Mouse (Mus musculus) ES-E14 (cell line): ENCODE measurements around the gene Mlst8. TPM values are rescaled to one million over a fixed set of nuclear protein-coding genes. Genes with fewer than 3 reads are reported as not detected.
"Not testable (repeated sequence)": the region's sequence is repeated elsewhere in the genome, so short reads cannot be mapped to it uniquely, and the experiment has no call there.

Experiments used
- DNase-seq: peaks from one replicate; pipeline ENCODE4 v3.0.0-alpha.2; 2013; ENCODE audit warnings: low read depth, low spot score
- H3K27ac ChIP-seq: 2 replicates; pipeline ENCODE4 v1.5.1; 2012; ENCODE audit warnings: low read depth, mild to moderate bottlenecking, low read length, moderate library complexity, mixed read lengths; ENCODE audit not compliant: poor library complexity, insufficient read depth, severe bottlenecking
- H3K36me3 ChIP-seq: 2 replicates; pipeline ENCODE4 v1.6.1; 2012; ENCODE audit warnings: mild to moderate bottlenecking, low read length, moderate library complexity, mixed read lengths; ENCODE audit not compliant: control insufficient read depth, poor library complexity, insufficient read depth, severe bottlenecking
- H3K4me1 ChIP-seq, 2 experiments: fragments of 150-350 bp in 1 of 2; sonication (generic) in 1 of 2; 2 replicates each; pipeline ENCODE4 v1.6.1; 2012; ENCODE audit warnings: low read length in 2 of 2, mild to moderate bottlenecking in 1 of 2, mixed read lengths in 1 of 2; ENCODE audit not compliant: control insufficient read depth in 2 of 2, insufficient read depth in 2 of 2, poor library complexity in 1 of 2
- H3K4me3 ChIP-seq, 2 experiments: fragments of 150-350 bp in 1 of 2; sonication (generic) in 1 of 2; 2 replicates each; pipeline ENCODE4 v1.5.1; 2012; ENCODE audit warnings: low read length in 2 of 2, low read depth in 1 of 2, mild to moderate bottlenecking in 1 of 2, mixed read lengths in 1 of 2; ENCODE audit not compliant: insufficient read depth in 1 of 2, poor library complexity in 1 of 2, severe bottlenecking in 1 of 2
- H3K9ac ChIP-seq: 2 replicates; pipeline ENCODE4 v1.6.1; 2012; ENCODE audit warnings: low read depth, mild to moderate bottlenecking, low read length, mixed read lengths; ENCODE audit not compliant: poor library complexity, insufficient read depth, severe bottlenecking
- H3K9me3 ChIP-seq: fragments of 150-350 bp; sonication (generic); 2 replicates; pipeline ENCODE4 v1.6.1; 2012; ENCODE audit warnings: low read depth, mild to moderate bottlenecking, low read length; ENCODE audit not compliant: control insufficient read depth, insufficient read depth
- CHD2 ChIP-seq: IDR thresholded peaks from 2 replicates; pipeline ENCODE4 v1.6.1; 2014; ENCODE audit warnings: mild to moderate bottlenecking, low read depth, low read length, inconsistent platforms
- HCFC1 ChIP-seq: IDR thresholded peaks from 2 replicates; pipeline ENCODE4 v1.6.1; 2012; ENCODE audit warnings: low read length, inconsistent platforms, borderline replicate concordance; ENCODE audit not compliant: insufficient read depth
- MAFK ChIP-seq: IDR thresholded peaks from 2 replicates; pipeline ENCODE4 v1.6.1; 2014; ENCODE audit warnings: mild to moderate bottlenecking, low read depth, low read length, inconsistent platforms; ENCODE audit not compliant: insufficient read depth
- ZC3H11A ChIP-seq: IDR thresholded peaks from 2 replicates; pipeline ENCODE4 v1.6.1; 2012; ENCODE audit warnings: low read depth, mild to moderate bottlenecking, inconsistent platforms, low read length, borderline replicate concordance
- ZNF384 ChIP-seq: IDR thresholded peaks from 2 replicates; pipeline ENCODE4 v1.6.1; 2012; ENCODE audit warnings: low read depth, low read length, inconsistent platforms
- in situ Hi-C, 2 experiments: fragments of 600-800 bp; cut with MboI; formaldehyde crosslinking; loops; one replicate each; pipeline ENCODE4 v1.15.1; 2025; ENCODE audit warnings: low sequenced_read_pairs in 2 of 2, inconsistent platforms in 1 of 2; ENCODE audit not compliant: unreplicated experiment in 2 of 2
- total RNA-seq: library from RNA; depleted of rRNA; stranded (reverse); fragments of 300-350 nt; gene quantifications from 2 replicates; pipeline ENCODE4 v1.2.3, GENCODE M21; 2012; rRNA removed

Mlst8 gene
- total RNA-seq, 1 experiment, result 24.2 TPM

DNA sequence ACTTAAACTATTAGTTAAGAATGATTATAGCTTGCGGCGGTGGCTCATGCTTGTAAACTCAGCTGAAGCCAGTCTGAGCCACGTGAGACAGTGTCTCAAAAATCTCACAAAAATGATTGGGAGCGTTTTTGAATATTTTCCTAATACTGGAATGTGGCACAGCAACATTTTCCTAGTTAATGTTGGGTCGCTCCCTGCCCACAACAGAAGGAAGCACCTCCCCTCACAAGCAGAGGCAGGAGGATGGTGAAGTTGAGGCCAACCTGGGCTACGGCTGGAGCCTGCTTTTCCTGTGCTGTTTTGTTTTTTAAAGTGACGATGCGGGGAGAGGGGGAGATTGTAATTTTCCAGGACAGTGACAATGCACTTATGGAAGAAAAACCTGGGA lies 51.7 kb downstream of the Mlst8 start:
- TF ChIP-seq CHD2 (no peak), ZNF384 (no peak), MAFK (no peak), HCFC1 (no peak), ZC3H11A (no peak)
- Histone ChIP-seq H3K27ac (peak overlapping the region; percentile 88; the same call in 1 of the 2 replicates), H3K9ac (peak overlapping the region; percentile 97), H3K4me1 (no peaks in the 10 kb centered on the region), H3K36me3 (peaks cover 16% of the 10 kb centered on the region), H3K9me3 (no peaks in the 10 kb centered on the region), H3K4me3 (peak overlapping the region; percentile 91 to 94)
- in situ Hi-C loops, result no loop called here
- no peak for DNase-seq

- Histone ChIP-seq H3K4me1 (no peaks in the 10 kb centered on the region), H3K9me3 (no peaks in the 10 kb centered on the region), H3K36me3 (peaks cover 19% of the 10 kb centered on the region), H3K9ac (peak within 1 kb of the TSS; percentile 97), H3K27ac (peak within 1 kb of the TSS; percentile 88), H3K4me3 (peak within 1 kb of the TSS; percentile 91 to 94)
- peak; percentile 77 for DNase-seq
- in situ Hi-C loops, result no loop called here
- peak; percentile 74; the same call in 1 of the 2 replicates for TF ChIP-seq HCFC1
- no peak for TF ChIP-seq MAFK
These were observed 52.3 kb downstream of the Mlst8 start, which contains the start of gene Eci1 for GRCm38 (mm10) chr17:24426471-24427169. TSS of gene Eci1 (plus strand) at chr17:24426641.

GRCm38 (mm10) chr17:24425905-24426304 lies 53.0 kb downstream of the Mlst8 start:
- Histone ChIP-seq H3K27ac (no peak overlapping the region), H3K9ac (no peak overlapping the region), H3K4me1 (no peaks in the 10 kb centered on the region), H3K4me3 (peak overlapping the region in 1 of 2 experiments; percentile 91; a peak in 1 of 4 replicates), H3K9me3 (no peaks in the 10 kb centered on the region), H3K36me3 (peaks cover 25% of the 10 kb centered on the region)
- in situ Hi-C loops, result no loop called here
- TF ChIP-seq MAFK (no peak), ZNF384 (no peak), HCFC1 (no peak), CHD2 (no peak), ZC3H11A (no peak)
- DNase-seq, result no peak

DNA sequence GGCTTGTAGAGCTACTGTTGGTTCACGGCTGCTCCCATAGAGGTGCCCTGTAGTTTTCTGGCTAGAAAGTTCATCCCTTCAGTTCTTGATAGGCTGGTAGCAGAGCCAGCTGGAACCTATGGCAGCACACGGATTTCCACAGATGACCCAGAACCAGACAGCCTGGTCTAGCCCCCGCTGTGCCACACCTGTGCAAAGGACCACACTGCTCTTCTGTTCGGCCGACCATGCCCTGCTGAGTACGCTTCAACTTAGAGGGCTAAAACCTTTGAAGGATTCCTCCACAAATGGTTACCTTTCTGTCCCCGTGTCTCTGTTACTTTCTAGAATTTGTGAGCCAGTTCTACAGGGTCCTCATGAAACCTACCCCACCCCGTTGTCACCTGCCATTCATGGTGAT lies 53.6 kb downstream of the Mlst8 start:
- H3K9me3 ChIP-seq, H3K27ac ChIP-seq, H3K9ac ChIP-seq, in situ Hi-C loops, H3K4me3 ChIP-seq, DNase-seq, H3K4me1 ChIP-seq: not testable (repeated sequence)
- H3K36me3 ChIP-seq, result peaks cover 31% of the 10 kb centered on the region

DNA sequence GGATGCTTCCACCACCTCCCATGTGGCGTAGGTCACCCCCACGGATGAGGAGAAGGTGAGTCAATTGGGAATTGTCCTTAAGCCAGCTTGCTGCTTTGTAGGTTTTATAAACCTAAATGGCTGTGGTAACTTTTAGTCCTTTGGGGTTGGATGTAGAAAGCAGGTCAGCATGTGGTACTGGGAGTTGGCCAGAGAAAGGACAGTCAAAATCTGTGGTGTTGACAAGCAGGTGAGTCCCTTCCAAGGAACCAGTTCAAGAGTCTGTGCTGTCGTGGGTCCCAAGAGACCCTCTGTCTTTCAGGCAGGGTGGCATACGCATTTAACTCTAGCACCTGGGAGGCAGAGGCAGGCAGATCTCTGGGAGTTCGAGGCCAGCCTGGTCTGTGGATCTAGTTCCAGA lies 54.4 kb downstream of the Mlst8 start:
- no peak overlapping the region for H3K9ac ChIP-seq
- no peaks in the 10 kb centered on the region for H3K4me1 ChIP-seq
- TF ChIP-seq HCFC1 (no peak), CHD2 (no peak), ZNF384 (no peak), ZC3H11A (no peak), MAFK (no peak)
- peaks cover 37% of the 10 kb centered on the region for H3K36me3 ChIP-seq
- H3K4me3 ChIP-seq, result no peak overlapping the region
- DNase-seq, result no peak
- no peak overlapping the region for H3K27ac ChIP-seq
- in situ Hi-C loops, result no loop called here
- no peaks in the 10 kb centered on the region for H3K9me3 ChIP-seq

Other genes with a start within 250 kb of the Mlst8 start
- 143 and 239 TPM in 2 replicates for gene Ccnf, start 227.6 kb downstream of the Mlst8 start, total RNA-seq
- gene Abca17, start 128.0 kb downstream of the Mlst8 start, total RNA-seq, result not detected in 2 replicates
- 10.8 and 11.5 TPM in 2 replicates for gene Abca3, start 127.1 kb downstream of the Mlst8 start, total RNA-seq
- 107 and 138 TPM in 2 replicates for gene Rnps1, start 64.5 kb downstream of the Mlst8 start, total RNA-seq
- gene Eci1, start 52.4 kb downstream of the Mlst8 start, total RNA-seq, result 38.0 and 42.9 TPM in 2 replicates
- gene Dnase1l2, start 36.0 kb downstream of the Mlst8 start, total RNA-seq, result 1.2 and 1.8 TPM in 2 replicates
- 23.4 and 38.2 TPM in 2 replicates for gene E4f1, start 8.8 kb downstream of the Mlst8 start, total RNA-seq
- 12.8 and 16.6 TPM in 2 replicates for gene Pgp, start 8.7 kb downstream of the Mlst8 start, total RNA-seq
- 1.2 and 1.4 TPM in 2 replicates for gene Bricd5, start 5.2 kb downstream of the Mlst8 start, total RNA-seq
- 1.8 and 2.0 TPM in 2 replicates for gene Caskin1, start 9.5 kb upstream of the Mlst8 start, total RNA-seq
- gene Traf7, start 48.9 kb upstream of the Mlst8 start, total RNA-seq, result 149 and 228 TPM in 2 replicates
- gene Rab26, start 55.1 kb upstream of the Mlst8 start, total RNA-seq, result 2.8 and 7.4 TPM in 2 replicates
- gene Pkd1, start 70.8 kb upstream of the Mlst8 start, total RNA-seq, result 27.8 and 35.9 TPM in 2 replicates
- gene Tsc2, start 153.6 kb upstream of the Mlst8 start, total RNA-seq, result 93.0 and 118 TPM in 2 replicates
- gene Nthl1, start 153.6 kb upstream of the Mlst8 start, total RNA-seq, result 39.4 and 43.0 TPM in 2 replicates
- 11.4 and 22.7 TPM in 2 replicates for gene Slc9a3r2, start 171.2 kb upstream of the Mlst8 start, total RNA-seq
- 3.0 and 6.0 TPM in 2 replicates for gene Npw, start 179.4 kb upstream of the Mlst8 start, total RNA-seq
- 39.7 and 55.9 TPM in 2 replicates for gene Zfp598, start 190.6 kb upstream of the Mlst8 start, total RNA-seq
- 4.1 and 13.1 TPM in 2 replicates for gene Syngr3, start 210.9 kb upstream of the Mlst8 start, total RNA-seq
- gene Gfer, start 217.1 kb upstream of the Mlst8 start, total RNA-seq, result 61.8 and 63.4 TPM in 2 replicates
- gene Noxo1, start 217.2 kb upstream of the Mlst8 start, total RNA-seq, result 2.9 and 7.5 TPM in 2 replicates
- gene Tbl3, start 228.6 kb upstream of the Mlst8 start, total RNA-seq, result 108 and 119 TPM in 2 replicates
- gene Rnf151, start 239.0 kb upstream of the Mlst8 start, total RNA-seq, result 0.71 and 0.95 TPM in 2 replicates
- gene Rps2, start 239.0 kb upstream of the Mlst8 start, total RNA-seq, result 3,495 and 3,661 TPM in 2 replicates
- gene Ndufb10, start 245.4 kb upstream of the Mlst8 start, total RNA-seq, result 147 and 191 TPM in 2 replicates
- 0.16 and 0.67 TPM in 2 replicates for gene Rpl3l, start 248.7 kb upstream of the Mlst8 start, total RNA-seq